ENCODE assay signal across 8 mouse cellular contexts in the genomic region with DNA sequence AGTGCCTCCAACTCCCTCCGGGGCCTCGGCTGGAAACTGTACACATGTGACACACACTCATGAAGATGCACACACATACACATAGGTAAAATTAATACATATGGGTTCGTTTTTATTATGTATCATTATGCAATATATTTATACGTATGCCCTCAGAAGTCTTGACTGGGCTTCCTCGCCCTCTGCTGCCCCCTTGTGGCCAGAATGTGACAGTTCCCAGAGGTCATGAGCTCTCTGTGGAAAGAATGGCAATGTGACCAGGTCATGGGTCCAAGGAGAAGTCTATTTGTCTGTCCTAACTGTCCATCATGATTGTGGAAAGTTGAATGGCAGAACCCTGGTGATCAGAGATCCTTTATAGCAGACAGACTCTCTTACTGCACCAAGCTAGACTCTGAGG. TPM values are rescaled to one million over a fixed set of nuclear protein-coding genes. Genes with fewer than 3 reads are reported as not detected.
DNase-seq lines count a peak whose midpoint lies in the region; ATAC-seq lines count a peak whose summit lies in the region.

No protein-coding gene starts in this region.

- peak; percentile 66 to 72 for DNase-seq in urinary bladder, adult 18-20 months (ENCODE audit: low spot score in 2 of 2)
- no peak for DNase-seq in urinary bladder, postnatal 10 days (ENCODE audit: low spot score)
- peak; percentile 62 for DNase-seq in c-Kit-positive CD71-positive TER-119-positive erythroid progenitor cells, embryonic 14.5 days (ENCODE audit: low spot score)
- DNase-seq in induced T-regulatory cell, adult 2 months (ENCODE audit: low read depth) = peak; percentile 85
- DNase-seq in left cerebral cortex, postnatal 14 days (ENCODE audit: low spot score in 2 of 2) = peak; percentile 55 to 76
- DNase-seq in naive thymus-derived CD4-positive, alpha-beta T cell, adult 2 months (ENCODE audit: low read depth) = peak; percentile 84
- peak; percentile 53 for DNase-seq in testis, postnatal 14 days (ENCODE audit: low spot score)

- peak; percentile 55; the same call in 1 of the 2 replicates for ATAC-seq in frontal cortex, adult (ENCODE audit: low TSS enrichment)

- intact Hi-C loops in left cerebral cortex, postnatal 14 days (cut with DNase I) = loop anchor here (5.0 kb wide), 1 partner anchor 113 kb away; no protein-coding TSS in a partner anchor

RNA-seq across cellular contexts. Expression of a gene that starts 8.6 kb away (rescaled TPM):
- 10 to 100 TPM; 10.0 to 10.9 TPM for total RNA-seq in left cerebral cortex, postnatal 14 days (2021)

RNA-seq across cellular contexts. Expression of a gene that starts 34.1 kb away (rescaled TPM):
- total RNA-seq in left cerebral cortex, postnatal 14 days (2021) = 1 to 10 TPM; 3.2 to 3.4 TPM

RNA-seq across cellular contexts. Expression of a gene that starts 35.6 kb away (rescaled TPM):
- total RNA-seq in left cerebral cortex, postnatal 14 days (2021) = 10 to 100 TPM; 45.9 to 48.8 TPM

RNA-seq across cellular contexts. Expression of a gene that starts 38.3 kb away (rescaled TPM):
- not detected for total RNA-seq in left cerebral cortex, postnatal 14 days (2021)

RNA-seq across cellular contexts. Expression of a gene that starts 42.2 kb away (rescaled TPM):
- total RNA-seq in left cerebral cortex, postnatal 14 days (2021) = 1 to 10 TPM in 1 of 2 experiments, under 1 TPM in 1; 0.87 to 1.2 TPM
